Mouse (Mus musculus): ENCODE data around the gene Sympk. TPM values are rescaled to one million over a fixed set of nuclear protein-coding genes. Genes with fewer than 3 reads are reported as not detected.
A peak's percentile ranks its signal among the peaks of the same experiment; 100 is the strongest.

Sympk gene
- polyA plus RNA-seq, 1 experiment from 2014 or later: 22.5 TPM

GRCm38 (mm10) chr7:19014452-19014851 lies 9.7 kb upstream of the Sympk start:
- H3K27ac ChIP-seq (ENCODE audit: low read length): no peak overlapping the region
- H3K9ac ChIP-seq (ENCODE audit: low read length): no peak overlapping the region
- no peaks in the 10 kb centered on the region for H3K36me3 ChIP-seq (ENCODE audit: control insufficient read depth, insufficient read depth, low read length)
- ATAC-seq (ENCODE audit: insufficient read depth, low FRiP score): no peak
- no peaks in the 10 kb centered on the region for H3K9me3 ChIP-seq (replicated peaks; ENCODE audit: control insufficient read depth, low read length)
- no peaks in the 10 kb centered on the region for H3K27me3 ChIP-seq (ENCODE audit: control insufficient read depth, insufficient read depth, low read length)
- 66% methylated on average over 15 of the region's 15 CpGs for WGBS
- no peak overlapping the region for H3K4me3 ChIP-seq (replicated peaks; ENCODE audit: low read length)
- H3K4me1 ChIP-seq (ENCODE audit: control insufficient read depth, insufficient read depth, low read length): peaks cover 13% of the 10 kb centered on the region; the same call in 1 of the 2 replicates
- H3K4me2 ChIP-seq (ENCODE audit: low read depth, low read length): no peak overlapping the region

- Histone ChIP-seq H3K27me3 (ENCODE audit: control insufficient read depth, insufficient read depth, low read length) (0 out of 2 replicates have a peak, but pooled peaks cover 4% of the 10 kb centered on the region), H3K9me3 (replicated peaks; ENCODE audit: control insufficient read depth, low read length) (no peaks in the 10 kb centered on the region), H3K27ac (ENCODE audit: low read length) (no peak overlapping the region), H3K4me3 (replicated peaks; ENCODE audit: low read length) (no peak overlapping the region), H3K4me2 (ENCODE audit: low read depth, low read length) (no peak overlapping the region), H3K4me1 (ENCODE audit: control insufficient read depth, insufficient read depth, low read length) (peaks cover 9% of the 10 kb centered on the region; the same call in 1 of the 2 replicates), H3K9ac (ENCODE audit: low read length) (no peak overlapping the region), H3K36me3 (ENCODE audit: control insufficient read depth, insufficient read depth, low read length) (no peaks in the 10 kb centered on the region)
- ATAC-seq (ENCODE audit: insufficient read depth, low FRiP score): no peak
- WGBS: 86% methylated on average over 4 of the region's 4 CpGs
Observed at GRCm38 (mm10) chr7:19016042-19016441, 8.1 kb upstream of the Sympk start.

- no peak overlapping the region for H3K9ac ChIP-seq (ENCODE audit: low read length)
- WGBS: 87% methylated on average over 7 of the region's 7 CpGs
- 0 out of 2 replicates have a peak, but pooled peaks cover under 1% of the 10 kb centered on the region for H3K4me1 ChIP-seq (ENCODE audit: control insufficient read depth, insufficient read depth, low read length)
- H3K4me2 ChIP-seq (ENCODE audit: low read depth, low read length): no peak overlapping the region
- ATAC-seq (ENCODE audit: insufficient read depth, low FRiP score): no peak
- no peak overlapping the region for H3K4me3 ChIP-seq (replicated peaks; ENCODE audit: low read length)
- no peaks in the 10 kb centered on the region for H3K9me3 ChIP-seq (replicated peaks; ENCODE audit: control insufficient read depth, low read length)
- H3K36me3 ChIP-seq (ENCODE audit: control insufficient read depth, insufficient read depth, low read length): no peaks in the 10 kb centered on the region
- no peak overlapping the region for H3K27ac ChIP-seq (ENCODE audit: low read length)
- peaks cover 21% of the 10 kb centered on the region for H3K27me3 ChIP-seq (ENCODE audit: control insufficient read depth, insufficient read depth, low read length)
Observed at GRCm38 (mm10) chr7:19017909-19018308, 6.3 kb upstream of the Sympk start.

- Histone ChIP-seq H3K4me3 (replicated peaks; ENCODE audit: low read length) (peak overlapping the region; percentile 94), H3K36me3 (ENCODE audit: control insufficient read depth, insufficient read depth, low read length) (no peaks in the 10 kb centered on the region), H3K4me1 (ENCODE audit: control insufficient read depth, insufficient read depth, low read length) (peaks cover 11% of the 10 kb centered on the region), H3K27me3 (ENCODE audit: control insufficient read depth, insufficient read depth, low read length) (peaks cover 28% of the 10 kb centered on the region), H3K4me2 (ENCODE audit: low read depth, low read length) (peak overlapping the region; percentile 38), H3K27ac (ENCODE audit: low read length) (peak overlapping the region; percentile 14; the same call in 1 of the 2 replicates), H3K9me3 (replicated peaks; ENCODE audit: control insufficient read depth, low read length) (no peaks in the 10 kb centered on the region), H3K9ac (ENCODE audit: low read length) (no peak overlapping the region)
- WGBS: 16% methylated on average over 8 of the region's 8 CpGs
- ATAC-seq (ENCODE audit: insufficient read depth, low FRiP score): no peak
Observed at GRCm38 (mm10) chr7:19021048-19021447, 3.1 kb upstream of the Sympk start.

- H3K27me3 ChIP-seq (ENCODE audit: control insufficient read depth, insufficient read depth, low read length): peaks cover 28% of the 10 kb centered on the region
- peaks cover 16% of the 10 kb centered on the region for H3K4me1 ChIP-seq (ENCODE audit: control insufficient read depth, insufficient read depth, low read length)
- peak overlapping the region; percentile 57 for H3K27ac ChIP-seq (ENCODE audit: low read length)
- H3K4me3 ChIP-seq (replicated peaks; ENCODE audit: low read length): peak overlapping the region; percentile 94
- no peak for ATAC-seq (ENCODE audit: insufficient read depth, low FRiP score)
- no peaks in the 10 kb centered on the region for H3K9me3 ChIP-seq (replicated peaks; ENCODE audit: control insufficient read depth, low read length)
- WGBS: 42% methylated on average over 18 of the region's 18 CpGs
- H3K4me2 ChIP-seq (ENCODE audit: low read depth, low read length): peak overlapping the region; percentile 38
- H3K36me3 ChIP-seq (ENCODE audit: control insufficient read depth, insufficient read depth, low read length): no peaks in the 10 kb centered on the region
- peak overlapping the region; percentile 69 for H3K9ac ChIP-seq (ENCODE audit: low read length)
Observed at GRCm38 (mm10) chr7:19022189-19022958, 1.8 kb upstream of the Sympk start.

GRCm38 (mm10) chr7:19023357-19023814 lies 791 bp upstream of the Sympk start, which contains the start of gene Foxa3:
Gene Foxa3, minus strand, starts transcription at chr7:19023538.
- peak within 1 kb of the TSS; percentile 94 for H3K4me3 ChIP-seq (replicated peaks; ENCODE audit: low read length)
- H3K4me1 ChIP-seq (ENCODE audit: control insufficient read depth, insufficient read depth, low read length): peaks cover 18% of the 10 kb centered on the region
- peak within 1 kb of the TSS; percentile 57 for H3K27ac ChIP-seq (ENCODE audit: low read length)
- ATAC-seq (ENCODE audit: insufficient read depth, low FRiP score): peak; percentile 59
- H3K9ac ChIP-seq (ENCODE audit: low read length): peak within 1 kb of the TSS; percentile 95
- H3K36me3 ChIP-seq (ENCODE audit: control insufficient read depth, insufficient read depth, low read length): no peaks in the 10 kb centered on the region
- 3% methylated on average over 30 of the region's 30 CpGs for WGBS
- peak within 1 kb of the TSS; percentile 68 for H3K4me2 ChIP-seq (ENCODE audit: low read depth, low read length)
- H3K27me3 ChIP-seq (ENCODE audit: control insufficient read depth, insufficient read depth, low read length): peaks cover 28% of the 10 kb centered on the region
- no peaks in the 10 kb centered on the region for H3K9me3 ChIP-seq (replicated peaks; ENCODE audit: control insufficient read depth, low read length)

GRCm38 (mm10) chr7:19024581-19025255 lies 541 bp downstream of the Sympk start:
- peak overlapping the region; percentile 94 for H3K4me3 ChIP-seq (replicated peaks; ENCODE audit: low read length)
- peak overlapping the region; percentile 2; the same call in 1 of the 2 replicates for H3K27ac ChIP-seq (ENCODE audit: low read length)
- H3K36me3 ChIP-seq (ENCODE audit: control insufficient read depth, insufficient read depth, low read length): peaks cover 7% of the 10 kb centered on the region
- peak; percentile 18 for ATAC-seq (ENCODE audit: insufficient read depth, low FRiP score)
- WGBS: under 1% methylated on average over 36 of the region's 36 CpGs
- peak overlapping the region; percentile 95 for H3K9ac ChIP-seq (ENCODE audit: low read length)
- H3K27me3 ChIP-seq (ENCODE audit: control insufficient read depth, insufficient read depth, low read length): peaks cover 28% of the 10 kb centered on the region
- H3K4me2 ChIP-seq (ENCODE audit: low read depth, low read length): peak overlapping the region; percentile 68
- H3K9me3 ChIP-seq (replicated peaks; ENCODE audit: control insufficient read depth, low read length): no peaks in the 10 kb centered on the region
- peaks cover 18% of the 10 kb centered on the region for H3K4me1 ChIP-seq (ENCODE audit: control insufficient read depth, insufficient read depth, low read length)

- peaks cover 24% of the 10 kb centered on the region for H3K36me3 ChIP-seq (ENCODE audit: control insufficient read depth, insufficient read depth, low read length)
- H3K27me3 ChIP-seq (ENCODE audit: control insufficient read depth, insufficient read depth, low read length): peaks cover 6% of the 10 kb centered on the region; the same call in 1 of the 2 replicates
- ATAC-seq (ENCODE audit: insufficient read depth, low FRiP score): no peak
- H3K4me1 ChIP-seq (ENCODE audit: control insufficient read depth, insufficient read depth, low read length): peaks cover 18% of the 10 kb centered on the region
- no peak overlapping the region for H3K9ac ChIP-seq (ENCODE audit: low read length)
- H3K27ac ChIP-seq (ENCODE audit: low read length): no peak overlapping the region
- H3K4me2 ChIP-seq (ENCODE audit: low read depth, low read length): no peak overlapping the region
- H3K4me3 ChIP-seq (replicated peaks; ENCODE audit: low read length): no peak overlapping the region
- no peaks in the 10 kb centered on the region for H3K9me3 ChIP-seq (replicated peaks; ENCODE audit: control insufficient read depth, low read length)
Observed at GRCm38 (mm10) chr7:19028067-19028466, 3.9 kb downstream of the Sympk start.

Data from stomach, embryonic 16.5 days (tissue).